Mouse (Mus musculus) gastrocnemius, postnatal 36 days (tissue): ENCODE measurements around the gene Dock6. TPM values are rescaled to one million over a fixed set of nuclear protein-coding genes. Genes with fewer than 3 reads are reported as not detected.

Source experiments
- DNase-seq, 2 experiments: peaks; one replicate each; pipeline ENCODE4 v3.0.0; 2022
- intact Hi-C: fragments of 180-260 bp; cut with DNase I; formaldehyde crosslinking; loops from one replicate; pipeline ENCODE4 v1.15.1; 2025
- total RNA-seq, 2 experiments: library from RNA; stranded (reverse); gene quantifications; 2 replicates each; pipeline ENCODE4 v1.2.3; 2021

Dock6 gene
- total RNA-seq, 2 experiments from 2014 or later: 10.1 to 12.5 TPM

GRCm38 (mm10) chr9:21849691-21850677 lies 2.5 kb downstream of the Dock6 start:
- intact Hi-C loops: no loop called here
- DNase-seq: no peak

- DNase-seq: no peak
- intact Hi-C loops: no loop called here
Measured at GRCm38 (mm10) chr9:21847926-21848325, 4.5 kb downstream of the Dock6 start.

- intact Hi-C loops: no loop called here
- no peak for DNase-seq
Measured at GRCm38 (mm10) chr9:21847425-21847824, 5.0 kb downstream of the Dock6 start.

GRCm38 (mm10) chr9:21846755-21847341 lies 5.6 kb downstream of the Dock6 start:
- DNase-seq: peak; percentile 53 to 56
- intact Hi-C loops: no loop called here

- DNase-seq: no peak
- intact Hi-C loops: no loop called here
Measured at GRCm38 (mm10) chr9:21845381-21846080, 6.9 kb downstream of the Dock6 start.

GRCm38 (mm10) chr9:21843086-21843485 lies 9.3 kb downstream of the Dock6 start:
- no peak for DNase-seq
- intact Hi-C loops: no loop called here

- peak in 1 of 2 experiments; percentile 47 for DNase-seq
- intact Hi-C loops: no loop called here
Measured at GRCm38 (mm10) chr9:21842391-21842790, 10.0 kb downstream of the Dock6 start.

- intact Hi-C loops: no loop called here
- DNase-seq: no peak
Measured at GRCm38 (mm10) chr9:21841340-21841739, 11.1 kb downstream of the Dock6 start.

- DNase-seq: no peak
- intact Hi-C loops: loop anchor here (1.0 kb wide), 1 partner anchor 30 kb away; no protein-coding TSS in a partner anchor
Measured at GRCm38 (mm10) chr9:21840115-21840787, 12.2 kb downstream of the Dock6 start.

- DNase-seq: no peak
- intact Hi-C loops: no loop called here
Measured at GRCm38 (mm10) chr9:21837690-21838089, 14.7 kb downstream of the Dock6 start.

GRCm38 (mm10) chr9:21835258-21835912 lies 17.1 kb downstream of the Dock6 start, which contains the start of gene Angptl8:
Gene Angptl8, plus strand, starts transcription at chr9:21835510.
- no peak for DNase-seq
- intact Hi-C loops: no loop called here

GRCm38 (mm10) chr9:21831558-21832240 lies 20.7 kb downstream of the Dock6 start:
- intact Hi-C loops: no loop called here
- no peak for DNase-seq

- intact Hi-C loops: no loop called here
- no peak for DNase-seq
Measured at GRCm38 (mm10) chr9:21830936-21831335, 21.5 kb downstream of the Dock6 start.

GRCm38 (mm10) chr9:21830461-21830850 lies 22.0 kb downstream of the Dock6 start:
- DNase-seq: no peak
- intact Hi-C loops: no loop called here

GRCm38 (mm10) chr9:21829834-21830460 lies 22.5 kb downstream of the Dock6 start:
- no peak for DNase-seq
- intact Hi-C loops: no loop called here

- no peak for DNase-seq
- intact Hi-C loops: no loop called here
Measured at GRCm38 (mm10) chr9:21824366-21824765, 28.1 kb downstream of the Dock6 start.

GRCm38 (mm10) chr9:21823957-21824356 lies 28.5 kb downstream of the Dock6 start:
- intact Hi-C loops: no loop called here
- no peak for DNase-seq

GRCm38 (mm10) chr9:21822686-21823085 lies 29.7 kb downstream of the Dock6 start:
- intact Hi-C loops: no loop called here
- DNase-seq: no peak

- intact Hi-C loops: no loop called here
- DNase-seq: no peak
Measured at GRCm38 (mm10) chr9:21820183-21820582, 32.3 kb downstream of the Dock6 start.
